Mouse (Mus musculus) thymus, adult 2 months (tissue): ENCODE data around the gene Get4. TPM values are rescaled to one million over a fixed set of nuclear protein-coding genes. Genes with fewer than 3 reads are reported as not detected.

Experiments used
- DNase-seq: peaks from one replicate; pipeline ENCODE4 v3.0.0; 2021
- H3K27ac ChIP-seq: fragments of 200-500 bp; 2 replicates; pipeline ENCODE4 v1.5.1; 2012; ENCODE audit warnings: low read length, control low read depth; ENCODE audit not compliant: control insufficient read depth, insufficient read depth
- H3K27me3 ChIP-seq: fragments of 200-500 bp; 2 replicates; pipeline ENCODE4 v1.6.1; 2012; ENCODE audit warnings: mild to moderate bottlenecking, low read length, moderate library complexity, mixed read lengths; ENCODE audit not compliant: control insufficient read depth, insufficient read depth
- H3K36me3 ChIP-seq: fragments of 200-500 bp; 2 replicates; pipeline ENCODE4 v1.6.1; 2012; ENCODE audit warnings: mild to moderate bottlenecking, low read length, moderate library complexity; ENCODE audit not compliant: control insufficient read depth, insufficient read depth
- H3K4me1 ChIP-seq: fragments of 200-500 bp; replicated peaks from 2 replicates; pipeline ENCODE4 v1.6.1; 2012; ENCODE audit warnings: low read length; ENCODE audit not compliant: control insufficient read depth, insufficient read depth
- H3K4me3 ChIP-seq: fragments of 200-500 bp; 2 replicates; pipeline ENCODE4 v1.5.1; 2012; ENCODE audit warnings: mild to moderate bottlenecking, low read length, control low read depth, moderate library complexity; ENCODE audit not compliant: control insufficient read depth, insufficient read depth
- CTCF ChIP-seq: fragments of 200-500 bp; IDR thresholded peaks from 2 replicates; pipeline ENCODE4 v1.5.1; 2012; ENCODE audit warnings: mild to moderate bottlenecking, control low read depth, low read length, moderate library complexity, borderline replicate concordance; ENCODE audit not compliant: control insufficient read depth, poor library complexity, insufficient read depth; ENCODE audit errors: extremely low read depth
- POLR2A ChIP-seq: fragments of 200-500 bp; IDR thresholded peaks from 2 replicates; pipeline ENCODE4 v1.6.1; 2012; ENCODE audit warnings: mild to moderate bottlenecking, low read length, control low read depth, moderate library complexity; ENCODE audit not compliant: control insufficient read depth, poor library complexity, insufficient read depth; ENCODE audit errors: extremely low read depth
- WGBS: fragments of 180-500 bp; shearing (Covaris S2); methylation state at CpG from one replicate; pipeline ENCODE4 v1.1.7; 2018; 5-methylcytosine and 5-hydroxymethylcytosine counted together
- polyA plus RNA-seq: library from polyadenylated mRNA; depleted of rRNA; stranded (reverse); fragments of >200 nt; gene quantifications from 2 replicates; pipeline ENCODE4 v1.2.3, GENCODE M21; 2012

Get4 gene
- polyA plus RNA-seq, 1 experiment, result 186 TPM

DNA sequence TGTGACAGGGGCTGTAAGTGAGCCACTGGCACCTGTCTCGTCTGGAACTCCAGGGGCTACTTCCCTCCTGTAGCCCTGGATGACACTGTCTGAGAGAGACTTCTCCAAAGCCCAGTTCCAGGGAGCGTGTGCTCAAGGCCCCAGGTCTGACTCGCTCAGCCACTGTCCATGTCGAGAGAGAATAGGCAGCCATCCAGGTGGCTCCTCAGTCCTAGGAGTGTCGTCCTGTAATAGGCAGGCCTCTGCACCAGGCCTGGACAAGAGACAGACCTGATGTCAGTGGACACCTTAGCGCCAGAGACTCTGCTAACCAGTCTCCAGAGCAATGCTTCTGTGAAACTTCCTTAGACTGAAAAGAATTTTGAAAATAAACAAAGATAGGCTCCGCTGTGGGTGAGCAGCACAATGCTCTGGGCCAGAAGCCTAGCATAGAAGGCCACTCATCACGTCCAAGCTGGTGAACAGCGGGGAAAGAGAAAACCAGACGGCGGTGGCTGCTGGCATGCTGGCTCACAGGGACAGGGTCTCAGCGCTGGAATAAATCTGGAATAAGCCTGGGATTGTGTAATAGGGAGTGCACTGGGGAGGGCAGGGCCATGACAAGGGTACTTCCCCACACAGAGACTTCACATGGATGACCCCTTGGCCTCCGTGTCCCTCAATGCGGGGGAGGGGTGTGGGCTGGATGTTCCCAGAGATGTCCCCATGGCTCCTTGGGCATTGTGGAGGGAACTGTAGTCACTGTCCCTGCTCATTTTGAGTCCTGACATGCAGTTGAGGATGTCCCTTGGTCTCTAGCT lies 34.2 kb downstream of the Get4 start:
- Histone ChIP-seq H3K36me3 (no peaks in the 10 kb centered on the region), H3K4me1 (peaks cover 8% of the 10 kb centered on the region)
- WGBS, result 83% methylated on average over 14 of the region's 14 CpGs

DNA sequence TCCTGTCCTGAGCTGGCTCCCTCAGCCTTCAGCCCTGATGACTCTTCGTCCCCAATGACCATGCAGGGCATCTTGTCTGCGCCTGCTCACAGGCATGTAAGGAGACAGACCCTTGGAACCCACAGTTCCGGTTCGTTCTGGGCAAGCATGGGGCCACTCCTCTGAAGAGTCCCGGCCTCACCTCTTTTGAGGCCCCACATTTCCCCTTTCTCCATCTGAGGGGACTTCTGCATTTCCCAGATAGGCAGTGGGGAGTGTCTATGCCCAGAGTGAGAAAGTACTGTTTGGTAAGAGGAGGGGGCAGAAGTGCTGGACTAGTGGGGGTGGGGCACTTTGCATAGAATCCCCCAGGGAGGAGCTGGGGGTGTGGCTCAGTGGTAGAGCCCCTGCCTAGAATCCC lies 35.0 kb downstream of the Get4 start:
- no peak for DNase-seq
- 44% methylated on average over 5 of the region's 5 CpGs for WGBS
- TF ChIP-seq CTCF (no peak), POLR2A (no peak)
- Histone ChIP-seq H3K36me3 (no peaks in the 10 kb centered on the region), H3K4me1 (peaks cover 8% of the 10 kb centered on the region), H3K27me3 (no peaks in the 10 kb centered on the region), H3K27ac (no peak overlapping the region), H3K4me3 (no peak overlapping the region)

More for the DNA sequence above, 34.2 kb downstream of the Get4 start:
- no peak for TF ChIP-seq CTCF
- TF ChIP-seq POLR2A, result no peak
- Histone ChIP-seq H3K4me3 (no peak overlapping the region), H3K27me3 (no peaks in the 10 kb centered on the region), H3K27ac (no peak overlapping the region)
- no peak for DNase-seq

GRCm38 (mm10) chr5:139287787-139288186 lies 35.7 kb downstream of the Get4 start:
- 79% methylated on average over 4 of the region's 4 CpGs for WGBS
- Histone ChIP-seq H3K27ac (no peak overlapping the region), H3K4me1 (peaks cover 8% of the 10 kb centered on the region), H3K4me3 (no peak overlapping the region), H3K27me3 (no peaks in the 10 kb centered on the region), H3K36me3 (no peaks in the 10 kb centered on the region)
- no peak for DNase-seq
- no peak for TF ChIP-seq POLR2A
- no peak for TF ChIP-seq CTCF

DNA sequence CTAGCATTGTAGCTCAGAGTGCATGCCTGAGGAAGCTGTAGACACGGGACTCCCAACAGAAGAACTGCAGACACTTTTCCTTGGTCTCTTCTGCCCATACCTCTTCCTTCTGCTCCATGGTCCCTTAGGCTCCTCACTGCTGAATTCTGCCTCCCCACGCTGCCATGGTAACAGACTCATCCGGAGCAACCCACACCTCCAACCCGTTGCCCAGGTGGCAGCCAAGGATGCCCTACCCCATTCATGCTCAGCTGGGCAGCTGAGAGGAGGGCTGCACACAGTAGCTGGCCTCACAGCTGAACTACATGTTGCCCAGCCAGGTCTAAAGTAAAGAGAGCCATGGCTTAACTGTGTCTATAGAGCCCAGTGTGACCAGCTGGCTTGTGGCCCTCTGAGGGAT lies 36.5 kb downstream of the Get4 start:
- no peaks in the 10 kb centered on the region for H3K27me3 ChIP-seq
- no peak overlapping the region for H3K4me3 ChIP-seq
- TF ChIP-seq CTCF (no peak), POLR2A (no peak)
- no peaks in the 10 kb centered on the region for H3K36me3 ChIP-seq
- peaks cover 8% of the 10 kb centered on the region for H3K4me1 ChIP-seq
- no peak overlapping the region for H3K27ac ChIP-seq
- DNase-seq, result no peak
- 31% methylated on average over 4 of the region's 4 CpGs for WGBS

DNA sequence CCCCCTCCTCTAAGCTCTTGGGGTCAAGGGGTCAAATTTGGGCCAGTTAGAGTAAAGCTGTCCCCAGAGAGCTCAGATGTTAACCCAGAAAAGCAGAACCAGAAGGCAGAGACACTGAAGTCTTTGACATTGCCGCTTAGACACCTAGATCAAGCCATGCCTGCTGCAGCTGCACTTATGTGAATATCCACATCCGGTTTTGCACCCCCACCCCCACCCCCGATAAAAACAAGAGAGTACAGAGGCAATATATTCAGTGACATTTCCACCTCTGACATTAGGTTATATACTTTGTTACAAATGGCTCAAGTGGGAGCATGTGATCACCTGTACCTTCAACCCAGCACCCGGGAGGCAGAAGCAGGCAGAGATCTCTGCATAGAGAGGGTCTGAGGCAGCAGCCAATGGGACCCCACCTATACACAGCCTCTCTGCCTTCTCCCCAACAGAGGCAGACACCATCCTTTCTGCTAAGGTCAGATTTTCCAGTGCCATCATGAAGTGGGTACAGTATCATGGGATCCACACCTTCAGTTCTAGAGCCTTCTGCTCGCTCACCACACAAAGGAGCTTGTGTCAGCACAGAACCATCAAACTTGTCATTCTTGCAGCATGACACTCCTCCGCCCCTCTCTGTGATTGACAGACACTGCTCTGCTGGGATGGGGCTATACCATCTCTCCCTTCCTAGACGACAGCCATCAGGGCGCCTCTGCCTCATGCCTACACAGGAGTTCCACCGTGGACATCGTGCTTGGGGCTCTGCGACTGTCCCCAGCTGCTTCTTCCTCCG lies 38.5 kb downstream of the Get4 start:
- 86% methylated on average over 12 of the region's 12 CpGs for WGBS
- Histone ChIP-seq H3K27me3 (no peaks in the 10 kb centered on the region), H3K4me3 (no peak overlapping the region), H3K36me3 (no peaks in the 10 kb centered on the region), H3K4me1 (peaks cover 8% of the 10 kb centered on the region), H3K27ac (no peak overlapping the region)
- no peak for DNase-seq
- TF ChIP-seq POLR2A, result no peak
- no peak for TF ChIP-seq CTCF

- Histone ChIP-seq H3K27ac (no peak overlapping the region), H3K4me1 (peaks cover 8% of the 10 kb centered on the region), H3K4me3 (no peak overlapping the region), H3K27me3 (no peaks in the 10 kb centered on the region), H3K36me3 (no peaks in the 10 kb centered on the region)
- WGBS, result 90% methylated on average over 6 of the region's 6 CpGs
- TF ChIP-seq CTCF (no peak), POLR2A (no peak)
- no peak for DNase-seq
These were observed 39.9 kb downstream of the Get4 start for GRCm38 (mm10) chr5:139291811-139292560.
